Mouse (Mus musculus) regulatory T cell (primary cell): ENCODE measurements at regions not wholly inside any gene's neighbourhood (a gene's known extent, or its start where the extent isn't known, plus 50 kb on each side); places are given as distances from the start of the nearest gene placed in this dataset.
"Not testable (repeated sequence)": the region's sequence is repeated elsewhere in the genome, so short reads cannot be mapped to it uniquely, and the experiment has no call there.

Experiments
- in situ Hi-C: fragments of 300-600 bp; cut with MboI, MseI; formaldehyde crosslinking; loops from one replicate; pipeline ENCODE4 v1.15.1; 2025; ENCODE audit warnings: high pct_unique_total_duplicates

DNA sequence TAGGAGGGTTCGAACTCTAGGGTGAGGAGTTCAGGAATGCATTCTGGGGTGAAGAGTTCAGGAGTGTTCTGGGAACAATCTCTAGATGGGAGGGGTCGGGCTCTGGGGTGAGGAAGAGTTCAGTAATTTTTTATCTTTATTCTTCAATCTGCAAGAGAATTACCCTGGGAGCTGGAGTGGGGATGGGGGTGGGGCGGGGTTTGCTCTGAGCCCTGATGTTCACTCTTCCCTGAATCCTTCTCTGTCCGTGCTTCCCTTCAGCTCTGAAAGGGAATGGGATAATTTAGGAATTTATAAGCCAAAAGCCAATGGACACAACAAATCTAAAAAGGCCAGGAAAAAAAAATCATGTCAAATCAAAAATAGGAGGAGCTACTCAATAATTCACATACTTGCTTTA, 122.8 kb upstream of the Trim24 start:
- in situ Hi-C loops: not testable (repeated sequence)

DNA sequence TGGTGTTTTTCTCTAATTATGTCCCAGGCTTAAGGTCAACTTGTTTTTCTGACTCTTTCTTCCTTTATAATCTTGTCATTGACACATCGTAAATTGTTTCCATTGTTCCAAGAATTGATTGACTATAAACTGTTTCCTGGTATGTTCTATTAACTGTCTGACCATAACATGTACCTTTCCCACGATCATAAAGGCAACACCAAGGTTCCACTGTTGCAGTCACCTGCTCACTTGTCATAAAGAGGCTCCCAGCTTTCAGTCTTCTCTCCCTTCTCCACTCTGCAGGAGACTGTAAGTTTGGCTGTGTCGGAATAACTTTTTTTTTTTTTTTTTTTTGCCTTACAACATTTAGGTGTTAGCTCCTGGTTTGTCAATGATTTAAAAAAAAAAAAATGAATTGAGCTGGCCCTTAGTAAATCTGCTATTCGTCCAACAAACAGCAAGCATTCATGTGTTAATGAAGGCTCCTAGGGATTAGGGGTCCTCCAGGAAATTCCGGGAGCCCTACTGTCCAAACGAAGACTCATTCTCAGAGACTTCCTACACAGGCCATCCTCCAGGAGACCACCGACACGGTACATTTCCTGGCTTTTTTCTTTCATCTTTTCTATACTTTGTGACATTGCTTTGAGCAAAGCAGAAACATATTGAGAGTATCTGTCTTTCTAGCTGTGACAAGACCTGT, 122.2 kb upstream of the Trim24 start:
- in situ Hi-C loops: no loop called here

DNA sequence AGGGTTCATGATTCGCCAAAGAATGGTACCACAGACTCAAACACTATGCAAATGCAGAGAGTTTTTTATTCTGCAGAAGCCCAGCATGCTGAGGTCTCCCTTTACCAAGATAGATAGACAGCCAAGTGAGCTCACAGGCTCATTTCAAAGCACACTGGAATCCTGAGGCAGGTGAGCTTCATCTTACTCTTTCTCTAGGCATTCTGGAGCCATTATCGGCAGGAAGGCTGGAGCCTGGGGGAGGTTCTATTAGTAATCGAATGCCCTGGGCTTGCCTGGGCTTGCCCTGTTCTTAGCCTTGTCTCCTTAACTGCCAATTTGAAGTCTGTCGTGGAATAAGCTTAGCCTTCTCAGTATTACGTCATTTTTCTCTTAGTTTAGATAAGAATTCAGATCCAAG, 121.6 kb upstream of the Trim24 start:
- in situ Hi-C loops: no loop called here

DNA sequence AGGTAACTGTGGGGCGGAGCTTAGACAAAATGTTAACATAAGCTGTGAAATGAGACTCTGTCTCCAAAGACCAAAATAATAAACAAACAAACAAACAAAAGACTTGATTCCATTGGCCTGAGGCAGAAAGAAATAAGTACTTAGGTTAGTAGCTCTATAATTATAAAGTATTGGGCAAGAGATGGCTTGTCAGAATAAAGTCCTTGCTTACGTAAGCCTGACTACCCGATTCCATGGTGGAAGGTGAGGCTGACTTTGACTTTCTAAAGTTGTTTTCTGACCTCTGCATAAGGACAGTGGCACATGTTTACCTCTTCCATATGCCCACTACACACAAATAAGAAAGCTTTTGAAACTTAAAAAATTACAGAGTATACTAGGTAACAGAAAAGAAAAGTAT, 120.3 kb upstream of the Trim24 start:
- in situ Hi-C loops: no loop called here

DNA sequence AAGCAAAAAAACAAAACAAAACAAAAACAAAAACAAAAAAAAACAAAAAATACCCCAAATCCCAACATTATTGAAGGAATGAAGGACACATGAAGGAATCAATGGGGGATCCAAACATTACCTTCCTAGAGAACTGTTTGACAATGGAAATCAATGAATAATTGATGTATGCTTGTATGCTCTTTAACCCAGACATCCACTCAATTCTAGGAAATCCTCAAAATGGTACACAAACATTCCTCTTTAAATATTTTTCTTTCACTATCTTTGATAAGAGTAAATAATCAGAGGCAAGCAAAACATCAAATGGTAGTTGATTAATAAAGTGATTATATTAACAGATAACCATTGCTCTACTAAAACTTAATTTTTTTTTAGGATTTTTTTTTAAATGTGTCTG, 118.9 kb upstream of the Trim24 start:
- in situ Hi-C loops: no loop called here

DNA sequence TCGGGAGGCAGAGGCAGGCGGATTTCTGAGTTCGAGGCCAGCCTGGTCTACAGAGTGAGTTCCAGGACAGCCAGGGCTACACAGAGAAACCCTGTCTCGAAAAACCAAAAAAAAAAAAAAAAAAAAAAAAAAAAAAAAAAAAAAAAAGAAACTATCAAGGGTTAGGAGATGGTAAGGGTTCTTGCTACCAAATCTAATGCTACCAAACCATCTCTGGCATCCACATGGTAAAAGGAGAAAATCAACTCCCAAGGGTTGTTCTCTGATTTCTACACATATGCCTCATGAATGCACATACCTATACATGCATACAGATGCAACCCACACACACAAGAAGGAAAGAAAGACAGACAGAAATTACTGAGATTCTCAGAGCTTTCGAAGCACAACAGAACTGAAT, 109.6 kb upstream of the Trim24 start:
- in situ Hi-C loops: not testable (repeated sequence)

DNA sequence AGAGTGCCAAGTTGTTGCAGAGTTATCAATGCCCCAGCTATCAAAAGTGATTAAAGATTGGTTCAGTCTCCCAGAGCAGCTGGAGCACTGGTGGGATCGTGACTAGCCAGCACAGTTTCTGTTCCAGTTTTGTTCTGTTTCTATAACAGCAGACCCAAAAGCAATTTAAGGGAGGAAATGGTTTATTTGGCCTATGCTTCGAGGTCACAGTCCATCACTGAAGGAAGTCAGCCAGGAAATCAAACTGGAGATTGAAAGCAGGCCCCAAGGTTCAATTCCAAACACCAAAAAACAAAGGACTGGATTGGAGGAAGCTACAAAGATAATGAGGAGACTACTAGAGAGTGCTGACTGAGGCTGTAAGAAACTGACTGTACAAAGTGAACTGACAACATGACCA, 107.6 kb upstream of the Trim24 start:
- in situ Hi-C loops: no loop called here

DNA sequence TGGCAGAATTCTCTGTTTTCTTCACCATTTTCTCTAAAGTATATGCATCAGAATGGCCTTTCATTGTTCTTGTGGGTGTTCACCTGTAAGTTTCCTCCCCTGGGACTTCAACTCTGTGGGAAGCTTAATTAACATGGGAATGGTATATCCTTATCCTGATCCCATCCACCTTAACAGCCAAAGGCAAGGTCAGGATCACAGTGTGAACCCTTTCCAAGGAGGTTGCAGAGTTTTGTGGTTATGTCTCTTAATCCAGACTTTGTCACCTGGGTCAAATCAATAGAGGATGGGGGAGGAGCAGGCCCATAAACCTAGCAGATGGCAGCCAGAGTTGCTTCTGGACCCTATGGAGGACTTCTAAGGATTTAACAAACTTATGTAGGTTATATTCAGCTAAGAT, 102.9 kb upstream of the Trim24 start:
- in situ Hi-C loops: no loop called here

DNA sequence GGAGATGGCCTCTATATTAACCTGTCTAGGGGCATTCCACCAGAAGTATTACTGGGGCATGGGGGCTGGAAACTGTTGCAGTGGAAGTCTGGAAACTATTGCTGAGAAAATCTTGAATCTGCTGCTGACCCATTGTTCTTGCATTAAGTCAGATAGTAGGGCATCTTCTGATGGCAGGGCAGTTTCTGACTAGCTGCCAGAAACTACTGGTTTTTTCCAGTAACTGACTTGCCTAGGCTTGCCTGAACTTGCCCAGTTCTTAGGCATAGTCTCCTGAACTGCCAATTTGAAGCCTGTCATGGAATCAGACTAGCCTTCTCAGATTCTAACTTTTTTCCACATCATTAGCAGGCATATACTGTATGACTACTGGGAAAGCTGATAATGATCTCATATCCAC, 97.3 kb upstream of the Trim24 start:
- in situ Hi-C loops: no loop called here

DNA sequence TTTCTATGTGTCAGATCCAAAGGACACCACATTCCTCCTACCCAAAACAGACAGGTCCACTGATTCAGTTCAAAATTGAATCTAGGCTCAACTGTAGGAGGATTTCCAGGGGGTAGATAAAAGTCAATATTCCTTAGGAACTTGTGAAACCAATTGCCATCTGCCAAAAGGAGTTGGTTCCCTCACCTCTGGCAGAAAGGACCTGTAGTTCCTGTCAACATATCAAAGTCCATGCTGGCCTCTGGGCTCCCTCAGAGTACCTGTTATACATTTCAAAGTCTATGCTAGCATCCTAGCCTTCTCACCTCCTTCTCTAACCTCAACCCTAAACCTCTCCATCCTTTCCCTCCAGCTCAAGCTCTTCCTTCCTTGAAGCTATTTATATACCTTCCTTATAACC, 95.5 kb upstream of the Trim24 start:
- in situ Hi-C loops: no loop called here

DNA sequence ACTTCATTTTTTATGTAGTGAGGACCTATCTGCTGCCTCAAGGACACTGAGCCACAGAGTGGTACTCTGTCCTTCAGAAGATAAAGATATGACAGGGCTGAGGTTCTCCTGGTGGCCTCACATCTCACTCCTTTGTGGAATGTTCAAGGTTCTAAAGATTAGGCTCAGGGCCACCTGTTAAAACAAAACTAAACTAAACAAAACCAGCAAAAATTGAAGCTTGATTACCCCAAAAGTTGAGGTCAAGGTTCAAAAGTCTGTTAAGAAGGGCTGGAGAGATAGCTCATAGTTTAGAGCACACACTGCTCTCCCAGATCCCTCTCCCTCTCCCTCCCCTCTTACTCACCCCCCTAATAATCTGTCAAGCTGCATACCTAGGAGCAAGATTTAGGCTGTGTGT, 90.7 kb upstream of the Trim24 start:
- in situ Hi-C loops: no loop called here

DNA sequence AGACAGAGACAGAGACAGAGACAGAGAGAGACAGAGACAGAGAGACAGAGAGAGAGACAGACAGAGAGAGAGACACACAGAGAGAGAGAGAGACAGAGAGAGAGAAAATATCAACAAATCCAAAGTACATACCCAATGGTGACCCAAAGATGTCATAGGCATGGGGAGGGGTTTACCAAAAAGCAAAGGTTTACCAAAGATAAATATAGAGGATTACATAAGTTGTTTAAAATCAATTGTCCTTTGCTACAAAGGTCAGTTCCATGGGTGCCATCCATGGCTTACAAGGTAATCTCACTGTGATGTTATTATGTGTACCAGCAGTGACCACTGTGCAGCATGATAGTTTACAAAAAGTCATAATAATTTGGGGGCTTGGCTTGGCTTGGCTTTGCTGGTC, 88.7 kb upstream of the Trim24 start:
- in situ Hi-C loops: no loop called here

DNA sequence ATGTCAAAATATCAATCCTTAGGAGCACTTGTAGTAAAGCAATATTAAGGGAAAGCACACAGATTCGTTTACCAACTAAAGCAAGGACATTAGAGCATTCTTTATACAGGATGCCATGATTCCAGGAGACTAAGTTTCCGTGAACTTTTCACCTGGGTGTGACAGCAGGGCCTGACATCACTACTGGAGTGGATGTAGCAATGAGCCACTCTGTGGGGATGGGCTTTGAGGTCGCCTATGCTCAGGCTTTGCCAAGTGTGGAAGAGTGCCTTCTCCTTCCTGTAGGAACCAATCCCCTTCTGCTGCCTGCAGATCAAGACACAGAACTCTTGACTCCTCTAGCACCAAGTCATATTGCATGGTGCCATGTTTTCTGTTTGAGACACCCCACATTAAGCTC, 85.3 kb upstream of the Trim24 start:
- in situ Hi-C loops: not testable (repeated sequence)

DNA sequence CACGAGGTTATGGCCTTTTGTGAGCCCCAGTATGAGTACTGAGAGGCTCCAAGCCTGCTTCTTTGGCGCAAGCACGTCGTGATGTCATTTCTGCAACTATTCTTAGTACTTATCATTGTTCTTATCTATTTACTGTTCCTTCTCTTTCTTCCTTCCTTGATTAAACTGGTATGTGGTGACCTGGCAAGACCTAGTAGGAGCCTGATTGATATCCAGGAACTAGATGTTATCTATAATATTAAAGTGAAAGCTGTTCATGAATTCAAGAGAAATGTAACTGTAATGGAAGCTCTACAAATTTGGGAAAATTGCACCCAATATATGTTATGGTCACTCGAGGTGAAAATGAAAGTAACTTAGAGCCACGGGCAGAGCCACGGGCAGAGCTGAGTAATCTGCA, 84.9 kb upstream of the Trim24 start:
- in situ Hi-C loops: no loop called here

DNA sequence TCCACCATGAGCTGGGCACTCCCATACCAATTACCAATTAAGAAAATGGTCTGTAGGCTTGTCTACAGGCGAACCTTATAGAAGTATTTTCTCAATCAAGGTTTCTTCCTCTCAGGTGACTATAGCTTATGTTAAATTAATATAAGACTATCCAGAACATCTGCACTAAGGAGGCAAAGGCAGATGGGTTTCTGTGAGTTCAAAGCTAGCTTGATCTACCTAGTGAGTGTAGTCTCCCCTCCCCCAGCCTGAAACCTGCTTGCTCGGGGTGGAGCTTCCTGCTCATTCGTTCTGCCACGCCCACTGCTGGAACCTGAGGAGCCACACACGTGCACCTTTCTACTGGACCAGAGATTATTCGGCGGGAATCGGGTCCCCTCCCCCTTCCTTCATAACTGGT, 82.8 kb upstream of the Trim24 start:
- in situ Hi-C loops: not testable (repeated sequence)

DNA sequence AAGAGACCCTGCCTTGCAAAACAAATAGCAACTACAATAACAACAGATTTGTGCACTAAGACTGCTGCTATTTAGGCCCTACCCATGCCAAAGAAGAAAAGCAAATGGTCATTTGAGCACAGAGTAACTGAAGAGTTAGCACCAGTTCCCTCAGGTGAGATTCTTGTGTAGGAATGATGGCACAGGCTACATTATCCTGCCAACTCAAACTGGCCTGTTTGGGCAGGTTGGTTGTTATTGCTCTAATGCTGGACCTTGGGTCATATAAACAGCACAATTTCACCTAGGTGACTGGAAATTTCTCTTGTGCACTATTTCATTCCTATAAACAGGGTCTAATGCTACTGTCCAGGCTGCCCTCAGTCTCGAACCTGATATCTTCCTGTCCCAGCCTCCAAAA, 79.7 kb upstream of the Trim24 start:
- in situ Hi-C loops: no loop called here

DNA sequence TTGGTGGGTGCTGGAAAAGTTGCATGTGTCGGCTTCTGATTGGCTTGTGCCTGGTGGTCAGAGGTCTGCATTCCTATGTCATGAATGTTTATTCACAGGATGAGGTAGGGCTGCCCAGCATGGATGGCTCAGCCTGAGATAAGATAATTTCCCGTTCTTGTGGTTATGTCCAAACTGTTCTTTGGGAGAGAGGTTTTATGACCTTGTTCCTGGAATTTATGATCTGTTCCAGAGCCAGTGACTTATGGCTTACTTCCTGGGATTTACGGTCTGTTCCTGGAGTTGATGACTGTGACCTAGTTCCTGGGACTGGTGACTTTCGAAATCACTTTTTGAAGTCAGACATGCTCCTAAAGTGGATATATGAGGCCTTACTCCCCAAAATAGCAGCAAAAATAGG, 76.4 kb upstream of the Trim24 start:
- in situ Hi-C loops: no loop called here

DNA sequence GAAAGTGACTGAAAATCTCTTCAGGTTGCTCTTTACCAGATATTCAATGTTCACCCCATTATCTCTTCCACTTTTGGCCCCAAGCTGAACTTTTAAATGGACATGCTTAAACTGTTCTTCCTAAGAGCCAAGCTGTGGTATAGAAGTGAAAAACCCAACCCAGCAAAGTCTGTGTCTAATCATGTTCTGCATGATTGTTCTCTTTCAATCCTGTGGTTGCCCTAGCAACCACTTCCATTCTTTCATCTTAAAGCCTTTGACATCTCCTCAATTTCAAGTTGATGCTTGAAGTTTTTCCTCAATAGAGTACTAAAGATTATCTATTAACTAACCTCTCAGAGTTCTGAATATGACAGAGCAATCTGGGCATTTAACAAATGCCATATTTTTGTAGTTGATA, 75.6 kb upstream of the Trim24 start:
- in situ Hi-C loops: no loop called here

DNA sequence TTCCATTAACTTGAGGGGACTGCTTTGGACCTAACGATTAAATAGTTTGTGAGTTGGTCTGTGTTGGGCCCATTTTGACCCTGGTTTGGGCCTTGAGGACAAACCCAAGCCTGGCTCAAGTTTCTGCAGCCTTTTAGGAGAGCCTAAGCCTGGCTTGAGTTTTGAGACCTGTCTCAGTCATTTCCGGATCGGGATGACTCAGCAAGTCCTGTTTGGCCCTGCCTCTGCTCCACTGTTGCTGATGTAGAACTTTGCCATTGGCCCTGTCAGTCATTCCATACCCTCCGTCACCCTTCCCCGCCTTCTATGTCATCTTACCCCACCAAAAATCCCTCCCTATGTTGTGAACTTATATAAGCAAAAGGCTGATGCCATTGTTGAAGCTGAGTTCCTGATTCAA, 67.4 kb upstream of the Trim24 start:
- in situ Hi-C loops: no loop called here

DNA sequence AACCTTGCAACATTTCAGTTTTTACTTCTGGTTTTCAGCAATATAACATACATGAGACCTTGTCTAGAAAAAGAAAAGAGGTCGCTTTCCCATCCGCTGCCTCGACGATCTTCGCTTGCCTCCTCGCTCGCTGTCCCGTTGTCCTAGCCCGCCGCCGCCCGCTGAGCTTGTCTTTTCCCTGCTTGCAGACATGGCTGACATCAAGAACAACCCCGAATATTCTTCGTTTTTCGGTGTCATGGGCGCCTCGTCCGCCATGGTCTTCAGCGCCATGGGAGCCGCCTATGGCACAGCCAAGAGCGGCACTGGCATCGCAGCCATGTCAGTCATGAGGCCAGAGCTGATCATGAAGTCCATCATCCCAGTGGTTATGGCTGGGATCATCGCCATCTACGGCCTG, 64.7 kb upstream of the Trim24 start:
- in situ Hi-C loops: not testable (repeated sequence)

DNA sequence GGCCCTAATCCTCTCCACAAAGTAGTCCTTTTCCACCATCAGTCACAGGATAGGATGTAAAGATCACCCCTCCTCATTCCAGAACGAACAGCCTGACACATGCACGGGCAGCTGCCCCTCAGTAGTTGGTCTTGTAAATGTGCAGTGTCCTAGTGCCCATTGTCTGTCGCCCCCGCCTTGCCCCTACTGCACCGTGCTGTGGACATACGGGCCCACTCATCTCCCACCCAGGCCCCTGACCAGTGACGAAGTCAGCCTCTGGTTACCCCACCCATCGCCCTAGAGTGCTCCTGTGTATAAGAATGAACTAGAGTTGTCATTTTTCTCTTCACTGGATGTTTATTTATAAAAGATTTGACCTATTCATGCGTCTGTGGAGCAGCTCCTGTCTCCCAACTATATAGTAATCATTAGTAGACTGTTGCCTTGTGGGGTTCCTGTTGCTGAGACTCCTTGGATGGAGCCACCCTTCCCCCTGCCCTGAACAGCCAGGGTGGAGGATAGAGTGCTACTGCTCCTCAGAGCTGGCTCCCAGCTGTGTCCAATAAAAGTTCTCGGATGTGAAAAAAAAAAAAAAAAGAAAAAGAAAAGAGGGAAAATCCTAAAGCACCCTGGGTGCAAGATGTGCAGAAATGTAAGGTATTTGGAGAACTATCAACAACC, 64.0 kb upstream of the Trim24 start:
- in situ Hi-C loops: not testable (repeated sequence)

DNA sequence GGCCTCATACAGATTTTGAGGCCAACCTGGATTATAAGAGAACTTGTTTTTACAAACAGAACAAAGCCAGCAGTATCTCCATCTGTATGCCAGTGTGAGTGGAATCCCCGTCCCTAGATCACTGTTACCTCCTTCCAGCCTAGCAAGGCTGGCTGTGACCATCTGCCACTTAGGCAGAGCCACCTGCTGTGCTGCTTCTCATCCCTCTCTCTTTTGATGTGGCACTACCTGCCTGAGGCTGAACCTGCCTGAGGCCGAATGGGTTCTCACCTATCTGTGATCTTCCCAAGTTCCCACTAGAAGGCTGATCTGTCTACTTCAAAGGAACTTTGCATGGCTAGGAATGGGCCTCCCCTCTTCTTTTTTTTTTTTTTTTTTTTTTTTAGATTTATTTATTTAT, 55.4 kb upstream of the Trim24 start:
- in situ Hi-C loops: not testable (repeated sequence)
